ENCODE assay signal across 7 mouse cellular contexts in the genomic region with DNA sequence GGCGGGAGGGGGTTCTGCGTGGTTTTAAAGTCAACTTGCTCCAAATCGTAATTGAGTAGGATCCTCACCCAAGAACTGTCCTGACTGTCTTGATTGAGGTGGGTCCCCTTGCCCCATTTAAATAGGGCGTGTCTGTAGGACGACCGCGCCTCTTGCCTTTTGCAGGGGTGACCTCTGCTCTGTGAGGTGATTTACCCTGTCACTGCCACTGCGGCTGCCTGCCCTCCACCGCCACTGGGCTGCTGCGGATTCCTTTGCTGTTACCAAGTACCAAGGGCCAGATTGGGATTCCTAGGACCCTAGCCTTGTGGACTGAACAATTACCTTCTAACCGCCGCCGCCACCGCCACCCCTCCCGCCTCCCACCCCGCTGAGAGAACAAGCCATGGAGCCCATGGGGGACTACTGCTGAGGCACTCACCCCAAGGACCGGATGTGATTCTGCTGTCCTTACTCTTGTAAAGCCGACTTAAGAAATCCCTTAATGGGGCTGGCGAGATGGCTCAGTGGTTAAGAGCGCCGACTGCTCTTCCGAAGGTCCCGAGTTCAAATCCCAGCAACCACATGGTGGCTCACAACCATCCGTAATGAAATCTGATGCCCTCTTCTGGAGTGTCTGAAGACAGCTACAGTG. TPM values are rescaled to one million over a fixed set of nuclear protein-coding genes. Genes with fewer than 3 reads are reported as not detected.
A peak's percentile ranks its signal among the peaks of the same experiment; 100 is the strongest.
DNase-seq lines count a peak whose midpoint lies in the region; ATAC-seq lines count a peak whose summit lies in the region.

No protein-coding gene starts in this region.

- H3K4me2 ChIP-seq in limb, embryonic 12.5 days, result peak overlapping the region; percentile 61
- peak overlapping the region; percentile 37 for H3K4me2 ChIP-seq in midbrain, embryonic 15.5 days

- intact Hi-C loops in heart, postnatal 36 days (cut with DNase I), result no loop called here

- ATAC-seq in limb, embryonic 12.5 days (ENCODE audit: insufficient number of reproducible peaks, insufficient read depth, low FRiP score, low TSS enrichment, low read depth), result 0 out of 2 replicates have a peak, but pooled peaks have one; percentile 52
- ATAC-seq in midbrain, embryonic 15.5 days (replicated peaks), result no peak

- peak; percentile 1 for DNase-seq in T-cell, adult 2 months (ENCODE audit: low spot score)
- DNase-seq in embryo, embryonic 9.5 days (ENCODE audit: extremely low spot score), result peak; percentile 51
- peak; percentile 15 to 38 for DNase-seq in heart, postnatal 36 days
- no peak for DNase-seq in right cerebral cortex, adult 18-20 months
- no peak for DNase-seq in thymus, adult 18-20 months

- H3K36me3 ChIP-seq in limb, embryonic 12.5 days, result no peaks in the 10 kb centered on the region
- H3K36me3 ChIP-seq in midbrain, embryonic 15.5 days (replicated peaks), result no peaks in the 10 kb centered on the region

- 8% methylated on average over 24 of the region's 24 CpGs for WGBS in limb, embryonic 12.5 days
- WGBS in midbrain, embryonic 15.5 days, result 8% methylated on average over 24 of the region's 24 CpGs

- H3K27ac ChIP-seq in limb, embryonic 12.5 days, result no peak overlapping the region
- H3K27ac ChIP-seq in midbrain, embryonic 15.5 days, result no peak overlapping the region

- peak overlapping the region; percentile 36 for H3K4me3 ChIP-seq in limb, embryonic 12.5 days (replicated peaks)
- H3K4me3 ChIP-seq in midbrain, embryonic 15.5 days, result no peak overlapping the region

- no peaks in the 10 kb centered on the region; the same call in 1 of the 2 replicates for H3K27me3 ChIP-seq in limb, embryonic 12.5 days
- no peaks in the 10 kb centered on the region for H3K27me3 ChIP-seq in midbrain, embryonic 15.5 days (replicated peaks)

- H3K4me1 ChIP-seq in limb, embryonic 12.5 days (replicated peaks), result peaks cover 7% of the 10 kb centered on the region; the same call in 1 of the 2 replicates
- H3K4me1 ChIP-seq in midbrain, embryonic 15.5 days, result no peaks in the 10 kb centered on the region

- no peak overlapping the region for H3K9ac ChIP-seq in limb, embryonic 12.5 days (replicated peaks)
- no peak overlapping the region for H3K9ac ChIP-seq in midbrain, embryonic 15.5 days

- H3K9me3 ChIP-seq in limb, embryonic 12.5 days, result 0 out of 2 replicates have a peak, but pooled peaks cover 9% of the 10 kb centered on the region
- no peaks in the 10 kb centered on the region for H3K9me3 ChIP-seq in midbrain, embryonic 15.5 days

RNA-seq across cellular contexts. Expression of gene Ppp2r5e, which starts 20.2 kb away (rescaled TPM):
- total RNA-seq in heart, postnatal 36 days (2021), result 10 to 100 TPM; 32.4 to 32.8 TPM
- polyA plus RNA-seq in limb, embryonic 12.5 days (2016; fragmentation: Nextera tagmentation; extraction: Ambion mirVana), result 18.8 and 19.7 TPM in 2 replicates
- polyA plus RNA-seq in midbrain, embryonic 15.5 days (2015; fragmentation: Nextera tagmentation; extraction: Ambion mirVana), result 20.9 and 21.3 TPM in 2 replicates

RNA-seq across cellular contexts. Expression of gene Wdr89, which starts 53.1 kb away (rescaled TPM):
- total RNA-seq in heart, postnatal 36 days (2021), result 1 to 10 TPM; 2.4 to 2.9 TPM
- 13.7 and 14.0 TPM in 2 replicates for polyA plus RNA-seq in limb, embryonic 12.5 days (2016; fragmentation: Nextera tagmentation; extraction: Ambion mirVana)
- 4.7 and 5.1 TPM in 2 replicates for polyA plus RNA-seq in midbrain, embryonic 15.5 days (2015; fragmentation: Nextera tagmentation; extraction: Ambion mirVana)

Comparison
In these comparisons a context has a peak if more than half of its experiments do, and no peak if none do; other contexts are left out.
1. DNase-seq: peak in T-cell, adult 2 months (single experiment), embryo, embryonic 9.5 days (single experiment) and heart, postnatal 36 days (2 of 2); none in right cerebral cortex, adult 18-20 months (single experiment) and thymus, adult 18-20 months (0 of 2).